Mouse (Mus musculus) left cerebral cortex, adult 11 months (tissue): ENCODE results near the gene 2310061I04Rik.

ENCODE experiments used
- DNase-seq: peaks from one replicate; pipeline ENCODE4 v3.0.0; 2022; ENCODE audit warnings: low spot score

The 2310061I04Rik gene

DNA sequence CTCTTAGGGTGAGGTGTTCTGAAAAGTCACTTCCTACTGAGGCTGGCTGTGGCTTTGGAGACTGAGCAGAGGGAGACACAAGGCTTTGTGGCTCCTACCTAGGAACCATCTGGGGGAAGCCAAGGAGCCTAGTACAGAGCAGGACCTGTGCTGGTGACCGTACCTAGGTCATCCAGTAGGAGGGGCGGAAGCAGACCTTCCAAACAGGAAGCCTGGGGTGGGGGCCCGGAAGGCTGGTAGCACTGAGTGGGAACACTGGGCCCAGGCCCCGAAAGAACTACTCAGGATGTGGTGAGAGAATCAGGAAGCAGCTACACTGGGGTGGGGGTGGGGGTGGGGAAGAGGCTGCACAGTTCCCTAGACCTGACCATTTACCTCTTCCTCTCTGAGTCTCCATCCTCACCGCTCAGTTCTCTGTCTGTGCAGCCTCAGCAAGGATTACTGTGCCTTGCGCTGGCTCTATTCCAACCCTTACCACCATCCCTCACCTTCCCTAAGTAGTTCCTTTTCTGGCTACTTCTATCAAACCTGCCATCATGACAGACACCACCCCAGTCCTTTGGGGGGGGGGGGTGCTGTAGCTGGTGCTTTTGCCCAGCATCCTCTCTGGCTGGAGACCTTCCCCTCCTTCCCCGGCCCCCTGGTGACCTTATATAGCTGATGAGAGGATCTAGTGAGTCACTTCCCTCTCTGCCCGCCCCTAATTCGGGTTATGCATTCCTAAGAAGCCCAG is 26.9 kb downstream of the 2310061I04Rik start:
- no peak for DNase-seq

DNA sequence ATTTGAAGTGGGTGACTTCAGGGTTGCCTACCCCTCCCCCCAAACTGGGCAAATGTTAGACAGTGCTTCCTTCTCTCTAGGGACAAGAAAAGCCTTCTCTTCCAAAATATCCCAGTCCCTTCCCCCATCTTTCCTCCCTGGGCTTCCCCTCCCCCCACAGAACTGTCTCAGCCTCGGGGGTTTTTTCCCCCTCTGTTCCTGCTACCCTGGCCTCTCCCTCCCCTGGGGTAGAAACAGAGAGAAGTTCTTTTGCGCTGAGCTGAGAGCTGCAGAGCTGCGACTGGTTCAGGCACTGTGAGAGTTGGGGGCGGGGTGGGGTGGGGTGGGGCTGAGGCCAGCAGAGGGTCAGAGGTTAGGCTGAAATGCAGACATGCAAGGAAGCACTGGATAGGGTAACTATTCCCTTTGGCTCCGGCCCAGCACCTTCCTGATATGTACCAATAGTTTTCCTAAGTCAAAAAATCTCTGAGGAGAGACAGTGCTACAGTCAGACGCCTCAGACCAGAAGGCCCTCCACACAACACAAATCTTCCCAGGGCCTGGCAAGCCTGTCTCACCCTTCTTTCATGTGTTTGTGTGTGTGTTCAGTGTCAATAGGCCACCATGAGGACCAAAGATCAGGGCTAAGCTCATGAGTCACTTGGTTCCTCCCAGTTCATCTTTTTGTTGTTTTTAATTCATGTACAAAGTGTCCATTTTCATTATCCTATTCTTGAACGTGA is 27.7 kb downstream of the 2310061I04Rik start:
- DNase-seq = no peak

DNA sequence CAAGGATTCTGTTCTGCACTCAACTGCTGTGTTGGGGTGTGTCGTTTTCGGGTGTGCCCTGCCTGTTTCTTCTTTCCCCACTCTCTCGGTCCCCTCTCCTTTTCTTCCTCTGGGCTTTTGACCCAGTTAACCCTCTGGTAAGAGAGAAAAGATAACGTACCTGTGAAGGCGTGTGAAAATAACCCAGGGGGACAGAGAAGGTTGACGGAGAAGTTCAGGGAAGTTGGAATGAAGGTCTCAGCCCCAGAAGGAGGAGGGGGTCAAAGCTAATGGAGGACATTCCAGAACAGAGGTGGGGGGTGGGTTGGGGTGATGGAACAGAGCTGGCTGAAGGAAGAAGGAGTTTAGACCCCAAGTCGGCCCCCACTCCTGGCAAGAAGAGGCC is 28.3 kb downstream of the 2310061I04Rik start:
- no peak for DNase-seq

DNA sequence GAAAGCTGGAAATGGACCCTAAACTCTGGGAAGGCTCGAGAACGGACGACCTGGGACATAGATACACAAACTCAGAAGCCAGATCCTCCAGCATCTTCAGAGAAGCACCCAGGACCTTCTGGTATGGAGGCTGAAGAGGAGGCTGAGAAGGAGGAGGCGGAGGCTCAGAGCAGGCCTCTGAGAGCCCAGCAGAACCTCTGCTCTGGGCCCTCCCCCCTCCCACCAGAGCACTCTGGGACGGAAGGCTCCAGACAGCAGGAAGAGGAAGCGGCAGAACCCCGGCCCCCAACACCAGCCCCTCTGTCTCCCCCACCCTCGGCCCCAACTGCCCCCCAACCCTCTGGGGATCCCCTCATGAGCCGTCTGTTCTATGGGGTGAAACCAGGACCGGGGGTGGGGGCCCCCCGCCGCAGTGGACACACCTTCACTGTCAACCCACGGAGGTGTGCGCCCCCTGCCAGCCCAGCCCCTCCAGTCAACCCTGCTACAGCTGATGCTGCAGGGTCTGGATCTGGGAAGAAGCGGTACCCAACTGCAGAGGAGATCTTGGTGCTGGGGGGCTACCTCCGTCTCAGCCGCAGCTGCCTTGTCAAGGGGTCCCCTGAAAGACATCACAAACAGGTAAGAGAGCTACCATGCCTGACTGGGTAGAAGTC is 28.9 kb downstream of the 2310061I04Rik start:
- DNase-seq = no peak

DNA sequence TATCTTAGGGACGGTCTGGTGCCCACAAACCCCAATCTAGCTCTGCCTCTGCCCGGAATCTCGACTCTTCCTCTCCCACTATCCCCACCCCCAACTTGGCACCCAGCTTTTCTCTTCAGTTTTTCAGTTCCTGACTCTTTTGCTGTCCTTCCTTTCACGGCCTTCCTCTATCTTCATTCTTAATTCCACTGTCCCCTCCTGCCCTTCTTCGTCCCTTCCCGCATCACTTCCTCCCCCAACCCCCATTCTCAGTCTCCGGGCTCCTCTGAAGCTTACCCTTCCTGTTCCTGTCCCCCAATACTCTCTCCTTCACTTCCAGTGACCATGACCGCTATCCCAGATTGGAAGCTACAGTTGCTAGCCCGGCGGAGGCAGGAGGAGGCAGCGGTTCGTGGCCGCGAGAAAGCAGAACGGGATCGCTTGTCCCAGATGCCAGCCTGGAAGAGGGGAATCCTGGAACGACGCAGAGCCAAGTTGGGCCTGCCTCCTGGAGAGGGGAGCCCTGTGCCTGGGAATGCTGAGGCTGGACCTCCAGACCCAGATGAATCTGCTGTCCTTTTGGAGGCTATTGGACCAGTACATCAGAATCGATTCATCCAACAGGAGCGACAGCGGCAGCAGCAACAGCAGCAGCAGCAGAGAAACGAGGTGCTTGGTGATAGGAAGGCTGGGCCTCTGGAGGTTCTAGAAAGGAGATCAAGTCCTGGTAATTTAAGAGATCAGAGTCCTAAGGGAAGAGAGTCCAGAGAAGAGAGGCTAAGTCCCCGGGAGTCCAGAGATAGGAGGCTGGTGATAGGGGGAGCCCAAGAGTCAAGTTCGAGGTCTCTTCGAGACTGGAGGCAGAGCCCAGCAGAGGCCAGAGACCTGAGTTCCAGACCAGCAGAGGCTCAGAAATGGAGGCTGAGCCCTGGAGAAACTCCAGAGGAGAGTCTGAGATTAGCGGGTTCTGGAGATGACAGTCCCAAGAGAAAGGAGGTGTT is 30.0 kb downstream of the 2310061I04Rik start:
- DNase-seq = no peak

DNA sequence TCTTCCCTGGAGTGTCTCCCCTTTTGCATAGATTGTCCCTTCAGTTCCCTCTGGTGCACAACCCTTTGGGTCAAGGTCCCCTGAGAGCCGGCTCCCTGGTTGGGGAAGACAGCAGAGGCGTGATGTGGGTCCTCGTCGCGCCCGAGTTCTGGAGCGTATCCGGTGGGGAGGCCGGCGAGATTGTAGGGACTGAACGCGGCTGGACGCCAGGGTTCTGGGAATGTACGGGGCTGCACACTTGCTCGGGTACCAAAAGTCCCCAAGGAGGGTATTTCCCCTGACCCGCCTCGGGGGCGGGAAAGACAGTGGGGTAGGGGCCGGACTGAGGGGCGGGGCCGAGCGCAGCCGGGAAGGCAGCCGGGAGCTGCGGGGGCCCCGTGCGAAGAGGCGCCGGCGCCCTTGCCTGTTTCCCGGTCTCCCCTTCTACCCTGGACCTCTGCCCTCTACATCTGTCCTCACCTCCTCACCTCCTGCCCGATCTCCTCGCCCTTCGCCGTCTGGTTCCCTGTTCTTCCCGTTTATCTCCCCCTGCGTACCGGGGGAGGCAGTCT is 30.9 kb downstream of the 2310061I04Rik start:
- no peak for DNase-seq

DNA sequence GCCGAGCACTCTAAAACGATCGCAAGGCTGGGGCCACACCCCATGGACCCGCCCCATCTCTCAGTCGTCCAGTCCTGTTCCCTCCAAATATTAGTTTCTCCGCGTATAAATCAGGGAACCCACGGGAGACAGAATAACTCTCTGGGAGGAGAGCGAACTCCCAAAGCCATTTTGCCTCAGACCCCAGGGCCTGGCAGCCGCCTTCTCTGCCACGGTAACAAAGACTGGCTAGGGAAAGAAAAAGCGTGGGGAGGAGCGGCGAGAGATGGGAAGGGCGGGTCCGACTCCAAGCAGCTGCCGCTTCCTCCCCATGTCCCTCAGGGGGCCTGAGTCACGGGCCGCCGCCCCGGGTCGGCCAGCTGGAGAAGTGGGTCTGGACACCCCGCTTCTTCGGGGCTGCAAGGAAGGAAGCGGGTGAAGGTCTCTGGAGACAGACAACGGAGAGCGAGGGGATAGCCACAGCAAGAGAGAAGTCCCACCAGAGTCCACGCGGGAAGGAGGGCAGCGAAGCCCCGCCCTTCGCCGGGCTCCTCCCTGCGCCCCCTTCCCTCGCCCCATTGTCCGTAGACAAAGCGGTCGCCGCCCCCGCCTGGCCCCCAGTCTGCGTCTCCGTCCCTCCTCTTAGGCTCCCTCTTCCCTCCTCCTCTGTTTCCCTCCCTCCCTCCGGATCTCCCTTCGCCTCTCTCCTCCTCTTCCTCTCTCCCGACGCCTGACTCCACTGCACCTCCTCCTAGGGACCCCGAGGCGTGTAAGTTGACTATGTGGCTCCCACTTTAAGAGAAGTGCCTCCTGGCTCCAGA is 31.6 kb downstream of the 2310061I04Rik start, which contains the start of gene Ppp1r18:
Gene Ppp1r18, plus strand, starts transcription at position 113 of the 800 bp plus-strand sequence.
- no peak for DNase-seq

DNA sequence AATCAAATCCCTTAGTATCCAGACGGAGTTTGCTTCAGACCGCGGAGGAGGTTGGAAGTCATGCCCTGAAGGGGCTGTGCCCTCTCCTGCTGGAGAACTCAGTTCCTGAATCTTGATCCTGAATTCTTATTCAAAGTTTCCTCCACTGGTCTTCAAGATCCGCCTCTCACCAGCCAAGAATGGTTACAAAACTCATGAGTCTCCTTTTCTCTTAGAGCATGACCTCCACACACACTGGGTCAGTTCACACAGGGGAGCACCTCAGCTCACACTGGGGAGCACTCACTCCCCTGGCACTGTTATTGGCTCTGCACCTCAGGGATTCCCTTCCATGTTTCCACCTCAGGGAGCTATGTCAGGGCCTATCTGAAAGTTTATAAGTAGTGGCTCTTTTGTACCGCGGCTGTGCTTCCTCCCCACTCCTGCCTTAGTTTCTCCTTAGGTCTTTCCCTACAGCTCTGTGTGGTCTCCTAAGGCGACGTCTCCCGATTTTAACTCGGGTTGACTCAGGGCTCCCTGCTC is 32.3 kb downstream of the 2310061I04Rik start:
- DNase-seq = no peak

DNA sequence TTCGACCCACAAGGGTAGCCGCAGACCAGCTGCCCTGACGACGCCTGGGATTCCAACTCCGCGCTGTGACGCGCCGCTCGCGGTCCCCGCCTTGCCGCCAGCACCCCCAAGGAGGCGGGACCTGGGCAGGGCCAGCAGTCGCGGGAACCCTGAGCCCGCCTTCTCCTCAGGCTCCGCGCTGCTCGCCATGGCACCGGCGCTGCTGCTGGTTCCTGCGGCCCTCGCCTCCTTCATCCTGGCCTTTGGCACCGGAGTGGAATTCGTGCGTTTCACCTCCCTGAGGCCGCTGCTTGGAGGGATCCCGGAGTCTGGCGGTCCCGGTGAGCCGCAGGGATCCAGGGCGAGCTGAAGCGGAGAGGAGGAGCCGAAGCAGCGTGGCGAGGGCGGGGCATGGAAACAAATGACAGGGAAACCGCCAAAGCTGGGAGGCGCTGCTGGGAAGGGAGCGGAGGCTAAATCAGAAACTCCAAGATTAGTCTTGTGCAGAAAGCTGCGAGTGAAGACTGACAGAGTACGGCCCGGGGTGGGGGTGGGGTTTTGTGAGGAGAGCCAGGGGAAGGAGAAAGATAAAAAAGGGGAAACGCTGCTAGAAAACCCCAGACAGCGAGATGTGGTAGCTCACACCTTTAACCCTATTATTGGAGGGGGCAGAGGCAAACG is 35.9 kb downstream of the 2310061I04Rik start, which contains the start of gene Nrm:
Gene Nrm, plus strand, starts transcription at position 121 of the 660 bp plus-strand sequence.
- no peak for DNase-seq

DNA sequence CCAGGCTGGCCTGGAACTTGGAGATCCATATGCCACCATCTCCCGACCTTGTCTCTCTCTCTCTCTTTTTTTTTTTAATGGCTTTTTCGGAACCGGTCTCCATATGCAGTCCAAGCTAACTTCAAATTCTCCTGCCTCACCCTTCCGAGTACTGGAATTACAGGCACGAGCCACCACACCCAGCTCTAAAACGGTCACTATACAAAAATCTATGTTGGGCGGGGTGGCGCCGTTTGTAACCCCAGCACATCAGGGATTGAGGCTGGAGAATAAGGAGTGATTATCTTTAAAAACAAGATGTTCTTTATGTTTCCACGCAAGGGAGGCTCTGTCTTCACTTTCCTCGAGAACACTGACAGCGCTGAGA is 36.4 kb downstream of the 2310061I04Rik start:
- no peak for DNase-seq

DNA sequence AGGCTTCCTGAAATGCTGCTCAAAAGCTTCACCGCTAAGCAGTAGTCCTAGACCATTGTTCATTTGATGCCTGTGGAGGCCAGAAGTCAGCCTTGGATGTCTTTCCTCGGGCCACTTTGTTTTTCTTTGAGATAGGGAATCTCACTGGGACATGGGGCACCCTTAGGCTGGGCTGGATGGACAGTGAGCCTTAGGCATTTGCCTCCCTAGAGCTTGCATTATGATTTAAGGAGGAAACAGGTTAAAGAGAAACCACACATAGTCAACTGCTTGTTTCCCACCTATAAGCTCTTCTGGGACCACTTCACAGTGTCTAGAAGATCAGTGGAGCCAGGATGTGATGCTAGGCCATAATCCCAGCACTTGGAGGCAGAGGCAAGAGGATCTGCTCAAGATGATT is 37.4 kb downstream of the 2310061I04Rik start:
- no peak for DNase-seq

DNA sequence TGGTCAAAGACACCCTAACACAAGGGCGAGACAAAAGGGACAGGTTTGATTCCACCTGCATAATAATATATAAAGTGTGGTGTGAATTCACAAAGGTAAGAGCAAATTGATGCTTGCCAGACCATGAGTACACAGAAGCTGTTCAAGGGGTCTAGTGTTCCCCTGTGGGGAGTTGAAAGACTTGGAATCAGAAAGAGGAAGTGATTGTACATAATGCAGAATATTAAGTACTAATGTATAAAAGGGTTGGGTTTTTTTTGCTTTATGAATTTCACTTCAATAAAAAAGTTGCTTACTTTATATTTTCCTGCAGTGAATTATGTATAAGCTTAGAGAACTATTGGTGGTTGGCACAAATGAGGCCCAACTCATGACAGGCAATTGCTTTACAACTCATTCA is 37.9 kb downstream of the 2310061I04Rik start:
- DNase-seq = no peak

DNA sequence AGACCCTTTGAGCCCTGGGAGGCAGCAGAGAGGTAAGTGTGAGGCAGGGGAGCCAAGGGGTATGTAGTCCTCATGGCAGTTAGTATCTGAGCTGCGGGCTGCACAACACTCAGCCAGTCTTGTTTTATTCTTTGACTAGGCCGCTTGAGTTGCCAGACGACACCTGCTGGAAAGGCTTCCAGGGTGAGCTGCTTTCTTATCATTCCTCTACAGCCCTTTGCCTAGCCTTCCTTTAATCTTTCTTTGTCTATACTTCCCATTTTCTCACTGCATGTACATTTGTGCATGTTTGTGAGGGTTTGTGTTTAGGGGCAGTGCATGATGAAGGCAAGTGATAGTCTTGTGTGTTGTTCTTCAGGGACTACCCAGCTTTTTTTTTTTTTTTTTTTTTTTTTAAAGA is 46.3 kb downstream of the 2310061I04Rik start:
- no peak for DNase-seq

DNA sequence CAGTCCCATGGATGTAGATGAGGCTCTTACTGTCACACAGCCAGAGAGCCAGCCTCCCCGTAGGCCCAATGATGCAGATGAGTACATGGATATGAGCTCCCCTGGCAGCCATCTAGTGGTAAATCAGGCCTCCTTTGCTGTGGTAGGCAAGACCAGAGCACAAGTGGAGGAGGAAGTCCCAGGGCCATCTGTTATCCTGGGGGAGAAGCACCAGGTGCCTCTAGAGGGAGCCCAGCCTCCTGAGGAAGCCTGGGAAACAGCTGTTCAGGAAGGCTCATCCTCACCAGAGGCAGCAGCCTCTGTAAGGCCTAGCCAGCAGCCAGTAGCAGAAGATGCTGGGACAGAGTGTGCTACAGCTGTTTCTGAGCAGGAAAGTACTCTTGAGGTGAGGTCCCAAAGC is 49.1 kb downstream of the 2310061I04Rik start:
- no peak for DNase-seq

DNA sequence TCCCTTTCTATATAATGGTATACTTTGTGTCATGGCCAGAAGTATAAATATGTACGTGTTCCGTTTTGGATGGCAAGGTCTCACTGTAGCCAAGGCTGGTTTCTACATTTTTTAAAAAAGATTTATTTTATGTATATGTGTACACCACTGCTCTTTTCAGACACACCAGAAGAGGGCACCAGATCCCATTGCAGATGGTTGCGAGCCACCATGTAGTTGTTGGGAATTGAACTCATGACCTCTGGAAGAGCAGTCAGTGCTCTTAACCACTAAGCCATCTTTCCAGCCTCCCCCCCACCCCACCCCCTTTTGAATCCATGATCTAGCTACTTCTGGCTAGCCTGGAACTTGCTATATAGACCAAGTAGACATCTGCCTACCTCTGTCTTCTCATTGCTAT is 53.7 kb downstream of the 2310061I04Rik start:
- DNase-seq = no peak
